Mouse (Mus musculus) bone marrow, adult 2 months (tissue): Measurements from ENCODE around the gene Aoc3.

Source experiments
- CTCF ChIP-seq: fragments of 200-500 bp; IDR thresholded peaks from 2 replicates; pipeline ENCODE4 v1.5.1; 2011; ENCODE audit warnings: low read length, control low read depth; ENCODE audit not compliant: control insufficient read depth, insufficient read depth
- POLR2A ChIP-seq: fragments of 200-500 bp; IDR thresholded peaks from 2 replicates; pipeline ENCODE4 v1.6.1; 2011; ENCODE audit warnings: low read depth, mild to moderate bottlenecking, control low read depth, low read length, borderline replicate concordance; ENCODE audit not compliant: control insufficient read depth

GRCm38 (mm10) chr11:101338123-101338760, 7.8 kb downstream of the Aoc3 start:
- TF ChIP-seq CTCF (no peak), POLR2A (no peak)
